Mouse (Mus musculus) bone marrow, adult 2 months (tissue): ENCODE results near the gene Nrn1l. TPM values are rescaled to one million over a fixed set of nuclear protein-coding genes. Genes with fewer than 3 reads are reported as not detected.

Experiments
- H3K27ac ChIP-seq: fragments of 200-500 bp; 2 replicates; pipeline ENCODE4 v1.5.1; 2012; ENCODE audit warnings: low read depth, mild to moderate bottlenecking, control low read depth, inconsistent platforms, low read length; ENCODE audit not compliant: control insufficient read depth, poor library complexity, insufficient read depth
- H3K4me1 ChIP-seq: fragments of 200-500 bp; 2 replicates; pipeline ENCODE4 v1.6.1; 2011; ENCODE audit warnings: low read length; ENCODE audit not compliant: control insufficient read depth, insufficient read depth
- H3K4me3 ChIP-seq: fragments of 200-500 bp; replicated peaks from 2 replicates; pipeline ENCODE3; 2011; ENCODE audit warnings: mild to moderate bottlenecking, low read depth, low read length, control low read depth; ENCODE audit not compliant: control insufficient read depth
- CTCF ChIP-seq: fragments of 200-500 bp; IDR thresholded peaks from 2 replicates; pipeline ENCODE4 v1.5.1; 2011; ENCODE audit warnings: low read length, control low read depth; ENCODE audit not compliant: control insufficient read depth, insufficient read depth
- POLR2A ChIP-seq: fragments of 200-500 bp; IDR thresholded peaks from 2 replicates; pipeline ENCODE4 v1.6.1; 2011; ENCODE audit warnings: low read depth, mild to moderate bottlenecking, control low read depth, low read length, borderline replicate concordance; ENCODE audit not compliant: control insufficient read depth
- WGBS: fragments of 180-500 bp; shearing (Covaris S2); methylation state at CpG from one replicate; pipeline ENCODE4 v1.1.7; 2018; 5-methylcytosine and 5-hydroxymethylcytosine counted together
- polyA plus RNA-seq: library from polyadenylated mRNA; stranded (reverse); fragments of >200 nt; gene quantifications from 2 replicates; pipeline ENCODE4 v1.2.4, GENCODE M21; 2011; ENCODE audit warnings: low replicate concordance; ENCODE audit not compliant: missing spikeins, insufficient read depth, insufficient read length

Nrn1l gene
- polyA plus RNA-seq, 1 experiment = 2.5 TPM

GRCm38 (mm10) chr8:105866364-105867029, 26.9 kb upstream of the Nrn1l start:
- H3K4me3 ChIP-seq = no peak overlapping the region
- WGBS = 61% methylated on average over 6 of the region's 6 CpGs
- no peaks in the 10 kb centered on the region; the same call in 1 of the 2 replicates for H3K4me1 ChIP-seq
- no peak overlapping the region for H3K27ac ChIP-seq
- TF ChIP-seq POLR2A (no peak), CTCF (peak; percentile 39)

- no peak overlapping the region for H3K4me3 ChIP-seq
- WGBS = 87% methylated on average over 6 of the region's 6 CpGs
- H3K27ac ChIP-seq = no peak overlapping the region
- TF ChIP-seq CTCF (no peak), POLR2A (no peak)
- no peaks in the 10 kb centered on the region for H3K4me1 ChIP-seq
These were observed 19.1 kb upstream of the Nrn1l start for GRCm38 (mm10) chr8:105874301-105874700.

GRCm38 (mm10) chr8:105880754-105881520, 12.4 kb upstream of the Nrn1l start, which contains the start of gene Edc4:
Gene Edc4 (plus strand): TSS chr8:105880881.
- Histone ChIP-seq H3K4me1 (peaks cover 2% of the 10 kb centered on the region; the same call in 1 of the 2 replicates), H3K4me3 (peak within 1 kb of the TSS; percentile 97), H3K27ac (peak within 1 kb of the TSS; percentile 60)
- no peak for TF ChIP-seq CTCF
- peak; percentile 79; the same call in 1 of the 2 replicates for TF ChIP-seq POLR2A
- WGBS = under 1% methylated on average over 45 of the region's 45 CpGs

GRCm38 (mm10) chr8:105889756-105890465, 3.5 kb upstream of the Nrn1l start:
- 90% methylated on average over 12 of the region's 12 CpGs for WGBS
- no peak overlapping the region for H3K4me3 ChIP-seq
- no peaks in the 10 kb centered on the region for H3K4me1 ChIP-seq
- H3K27ac ChIP-seq = no peak overlapping the region
- TF ChIP-seq CTCF (no peak), POLR2A (no peak)

GRCm38 (mm10) chr8:105890870-105891269, 2.5 kb upstream of the Nrn1l start:
- no peaks in the 10 kb centered on the region for H3K4me1 ChIP-seq
- 88% methylated on average over 6 of the region's 6 CpGs for WGBS
- TF ChIP-seq CTCF = no peak
- TF ChIP-seq POLR2A = no peak
- no peak overlapping the region for H3K4me3 ChIP-seq
- H3K27ac ChIP-seq = no peak overlapping the region

- Histone ChIP-seq H3K27ac (no peak overlapping the region), H3K4me1 (no peaks in the 10 kb centered on the region), H3K4me3 (no peak overlapping the region)
- WGBS = 87% methylated on average over 6 of the region's 6 CpGs
- TF ChIP-seq POLR2A (no peak), CTCF (peak; percentile 51)
These were observed 935 bp upstream of the Nrn1l start for GRCm38 (mm10) chr8:105892432-105892831.

- 81% methylated on average over 9 of the region's 9 CpGs for WGBS
- no peak for TF ChIP-seq POLR2A
- no peak for TF ChIP-seq CTCF
These were observed 4.6 kb downstream of the Nrn1l start for GRCm38 (mm10) chr8:105897801-105898480.

More at GRCm38 (mm10) chr8:105897801-105898480, 4.6 kb downstream of the Nrn1l start:
- Histone ChIP-seq H3K4me1 (peaks cover 1% of the 10 kb centered on the region), H3K4me3 (no peak overlapping the region), H3K27ac (no peak overlapping the region)
